Mouse (Mus musculus) midbrain, embryonic 15.5 days (tissue): ENCODE measurements around the gene Mgat5. TPM values are rescaled to one million over a fixed set of nuclear protein-coding genes. Genes with fewer than 3 reads are reported as not detected.

Experiments used
- ATAC-seq: fragments of 200-750 bp; cut with Nextera tagmentation; replicated peaks from 2 replicates; pipeline ENCODE4 v1.8.0; 2017; ENCODE audit warnings: moderate TSS enrichment
- H3K27ac ChIP-seq: fragments of 300-500 bp; sonication (generic); 2 replicates; pipeline ENCODE4 v1.5.1; 2015; ENCODE audit warnings: mild to moderate bottlenecking, inconsistent platforms
- H3K27me3 ChIP-seq: fragments of 300-500 bp; sonication (generic); replicated peaks from 2 replicates; pipeline ENCODE4 v1.6.1; 2015; ENCODE audit warnings: inconsistent platforms
- H3K36me3 ChIP-seq: fragments of 300-500 bp; sonication (generic); replicated peaks from 2 replicates; pipeline ENCODE4 v1.6.1; 2015; ENCODE audit warnings: inconsistent platforms
- H3K4me1 ChIP-seq: fragments of 300-500 bp; sonication (generic); 2 replicates; pipeline ENCODE4 v1.6.1; 2015; ENCODE audit warnings: inconsistent platforms
- H3K4me2 ChIP-seq: fragments of 300-500 bp; sonication (generic); 2 replicates; pipeline ENCODE4 v1.6.1; 2015; ENCODE audit warnings: inconsistent platforms, mild to moderate bottlenecking, moderate library complexity
- H3K4me3 ChIP-seq: fragments of 300-500 bp; sonication (generic); 2 replicates; pipeline ENCODE4 v1.5.1; 2015; ENCODE audit warnings: mild to moderate bottlenecking, inconsistent platforms
- H3K9ac ChIP-seq: fragments of 300-500 bp; sonication (generic); 2 replicates; pipeline ENCODE4 v1.6.1; 2015; ENCODE audit warnings: mild to moderate bottlenecking, inconsistent platforms
- H3K9me3 ChIP-seq: fragments of 300-500 bp; sonication (generic); 2 replicates; pipeline ENCODE4 v1.6.1; 2016; ENCODE audit warnings: inconsistent platforms
- WGBS: fragments of 180-500 bp; shearing (Covaris S2); methylation state at CpG from one replicate; pipeline ENCODE4 v1.1.7; 2015; ENCODE audit warnings: mixed read lengths; 5-methylcytosine and 5-hydroxymethylcytosine counted together
- polyA plus RNA-seq: library from polyadenylated mRNA; unstranded; fragments of >200 nt; fragmentation: Nextera tagmentation; extraction: Ambion mirVana; gene quantifications from 2 replicates; pipeline ENCODE4 v1.2.1, GENCODE M21; 2015

The Mgat5 gene
- polyA plus RNA-seq, 1 experiment from 2014 or later = 17.0 TPM

DNA sequence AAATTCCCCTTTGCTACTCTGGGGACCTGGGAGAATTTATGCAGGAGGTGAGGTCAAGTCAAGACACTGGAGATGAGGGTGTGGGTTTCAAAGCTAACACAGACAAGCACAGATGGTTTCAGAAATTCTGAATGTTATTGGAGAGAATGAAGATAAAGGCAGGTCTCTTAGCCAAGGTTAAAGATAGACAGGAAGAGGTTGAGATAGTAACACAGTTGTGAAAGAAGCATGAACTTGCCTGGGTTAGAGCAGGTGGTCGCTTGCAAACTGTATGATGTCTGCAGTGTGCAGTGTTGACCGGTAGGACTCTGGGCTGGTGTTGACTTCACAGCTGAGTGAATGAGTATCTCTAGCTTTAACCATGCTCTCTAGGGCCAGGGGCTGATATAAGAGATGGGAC lies 97.8 kb downstream of the Mgat5 start:
- H3K4me1 ChIP-seq = no peaks in the 10 kb centered on the region
- H3K36me3 ChIP-seq = no peaks in the 10 kb centered on the region
- H3K27ac ChIP-seq = no peak overlapping the region
- H3K9me3 ChIP-seq = no peaks in the 10 kb centered on the region
- H3K4me2 ChIP-seq = no peak overlapping the region
- H3K27me3 ChIP-seq = no peaks in the 10 kb centered on the region
- H3K9ac ChIP-seq = no peak overlapping the region
- ATAC-seq = no peak
- no peak overlapping the region for H3K4me3 ChIP-seq
- 96% methylated on average over 2 of the region's 2 CpGs for WGBS

DNA sequence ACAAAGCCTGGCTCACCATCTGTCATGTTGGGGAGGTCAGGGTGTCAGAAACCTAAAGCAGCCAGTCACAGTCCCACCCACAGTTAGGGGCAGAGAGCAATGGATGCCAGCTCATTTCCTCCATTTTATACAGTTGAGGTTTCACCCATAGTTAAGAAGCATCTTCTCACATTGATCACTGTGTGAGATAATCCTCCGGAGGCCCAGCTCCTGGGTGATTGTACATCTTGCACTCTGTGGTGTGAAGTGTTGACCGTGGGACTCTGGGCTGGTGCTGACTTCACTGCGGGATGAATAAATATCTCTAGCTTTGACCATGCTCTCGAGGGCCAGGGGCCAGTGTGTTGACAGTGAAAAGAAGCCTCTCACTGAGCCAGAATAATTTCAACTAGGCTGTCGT lies 99.0 kb downstream of the Mgat5 start:
- Histone ChIP-seq H3K27me3 (no peaks in the 10 kb centered on the region), H3K9me3 (no peaks in the 10 kb centered on the region), H3K4me1 (no peaks in the 10 kb centered on the region), H3K36me3 (no peaks in the 10 kb centered on the region), H3K4me2 (no peak overlapping the region), H3K4me3 (no peak overlapping the region), H3K27ac (no peak overlapping the region), H3K9ac (no peak overlapping the region)
- no peak for ATAC-seq
- WGBS = 76% methylated on average over 5 of the region's 5 CpGs

DNA sequence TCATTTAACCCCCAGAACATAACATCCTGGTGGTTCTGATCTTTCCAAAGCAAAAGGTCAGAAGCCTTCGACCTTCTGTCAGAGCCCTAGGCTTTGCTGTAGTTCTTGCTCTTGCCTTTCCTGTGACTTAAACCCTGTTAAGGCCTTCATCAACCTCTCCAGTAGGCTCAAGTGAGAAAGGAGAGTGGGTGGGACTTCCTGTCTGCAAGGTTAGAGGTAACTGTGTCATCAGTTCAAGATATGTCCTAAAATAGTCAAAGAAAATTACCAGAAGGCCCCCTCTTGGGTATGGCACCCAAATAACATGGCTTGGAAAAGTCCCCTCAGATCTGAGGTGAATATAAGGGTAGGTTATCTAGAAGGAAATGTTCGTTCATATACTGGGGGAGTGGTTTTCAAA lies 99.5 kb downstream of the Mgat5 start:
- 88% methylated on average over 2 of the region's 2 CpGs for WGBS
- no peaks in the 10 kb centered on the region for H3K9me3 ChIP-seq
- no peak overlapping the region for H3K27ac ChIP-seq
- H3K36me3 ChIP-seq = no peaks in the 10 kb centered on the region
- H3K4me3 ChIP-seq = no peak overlapping the region
- H3K9ac ChIP-seq = no peak overlapping the region
- no peak for ATAC-seq
- no peaks in the 10 kb centered on the region for H3K4me1 ChIP-seq
- H3K4me2 ChIP-seq = no peak overlapping the region
- no peaks in the 10 kb centered on the region for H3K27me3 ChIP-seq

DNA sequence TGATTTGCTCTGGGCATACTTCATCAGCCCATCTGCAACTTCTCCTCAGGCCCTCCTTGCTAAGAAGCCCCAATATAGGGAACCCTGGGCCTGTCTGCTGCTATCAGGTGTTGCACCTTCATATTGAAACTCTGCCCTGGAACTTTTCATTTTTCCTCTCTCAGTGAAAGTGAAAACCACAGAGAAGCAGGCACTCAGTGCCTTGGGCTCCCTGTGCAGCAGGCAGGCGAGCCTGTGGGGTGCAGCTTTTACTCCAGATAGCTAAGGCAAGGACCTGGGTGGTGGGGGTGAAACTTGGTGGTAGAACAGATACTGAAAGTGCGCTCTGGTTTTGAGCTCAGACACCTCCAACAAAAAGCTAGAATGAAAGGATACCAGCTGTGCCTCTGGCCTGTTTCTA lies 100.8 kb downstream of the Mgat5 start:
- H3K4me3 ChIP-seq = no peak overlapping the region
- no peak overlapping the region for H3K4me2 ChIP-seq
- no peak overlapping the region for H3K9ac ChIP-seq
- 90% methylated on average over 2 of the region's 2 CpGs for WGBS
- no peak overlapping the region for H3K27ac ChIP-seq
- H3K27me3 ChIP-seq = no peaks in the 10 kb centered on the region
- no peaks in the 10 kb centered on the region for H3K4me1 ChIP-seq
- no peaks in the 10 kb centered on the region for H3K9me3 ChIP-seq
- H3K36me3 ChIP-seq = no peaks in the 10 kb centered on the region
- no peak for ATAC-seq

DNA sequence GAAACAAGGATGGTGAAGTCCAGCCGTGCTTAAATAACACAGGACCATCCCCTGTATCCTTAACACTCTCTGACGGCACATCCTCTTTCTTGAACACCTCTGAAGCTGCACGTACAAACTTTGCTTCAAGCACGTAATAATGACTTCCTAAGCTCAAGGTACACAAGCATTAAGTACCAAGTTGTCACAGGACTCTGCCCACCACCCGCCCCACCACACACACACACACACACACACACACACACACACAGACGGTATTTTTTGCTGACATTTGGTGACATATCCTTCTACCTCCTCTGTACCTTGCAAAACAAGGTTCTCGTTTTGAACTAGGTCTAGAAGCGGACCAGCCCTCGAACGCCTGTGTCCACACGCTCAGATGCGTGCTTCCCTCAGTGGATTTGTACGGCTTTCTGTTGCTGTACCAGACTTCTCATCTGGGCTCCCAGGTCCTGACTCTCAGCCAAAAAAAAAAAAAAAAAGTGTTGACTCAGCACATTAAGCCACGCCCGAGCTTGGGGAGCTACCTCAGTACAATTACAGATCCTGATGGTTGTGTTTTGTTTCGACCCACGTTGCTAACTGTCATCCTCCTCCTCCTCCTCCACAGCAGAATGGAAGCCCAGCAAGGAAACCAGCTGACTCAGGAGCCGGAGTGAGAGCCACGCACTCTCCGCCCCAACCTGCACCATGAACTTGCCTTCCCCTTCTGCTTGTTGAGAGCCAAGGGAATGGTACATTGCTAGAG lies 101.4 kb downstream of the Mgat5 start:
- H3K4me1 ChIP-seq = no peaks in the 10 kb centered on the region
- no peak overlapping the region for H3K4me3 ChIP-seq
- H3K27ac ChIP-seq = no peak overlapping the region
- no peaks in the 10 kb centered on the region for H3K9me3 ChIP-seq
- H3K9ac ChIP-seq = no peak overlapping the region
- ATAC-seq = no peak
- WGBS = 91% methylated on average over 20 of the region's 20 CpGs
- no peaks in the 10 kb centered on the region for H3K27me3 ChIP-seq
- no peaks in the 10 kb centered on the region for H3K36me3 ChIP-seq
- no peak overlapping the region for H3K4me2 ChIP-seq

DNA sequence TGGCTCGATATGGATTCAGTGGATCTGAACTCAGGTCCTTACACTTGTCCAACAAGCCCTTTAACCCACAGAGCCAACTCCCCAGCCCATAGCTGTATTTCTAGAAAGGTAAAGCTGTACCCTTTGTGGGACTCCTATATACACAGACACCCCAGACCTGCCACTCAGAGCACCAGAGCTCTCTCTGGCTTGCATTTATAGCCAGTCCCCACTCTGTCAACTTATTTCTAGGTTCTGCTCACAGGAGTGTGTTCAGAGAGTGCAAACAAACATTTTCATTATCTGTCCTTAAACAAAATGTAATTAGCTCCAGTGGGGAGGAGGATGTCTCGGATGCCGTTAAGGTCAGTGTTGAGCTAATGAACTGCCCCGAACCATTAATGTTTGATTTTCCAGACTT lies 102.5 kb downstream of the Mgat5 start:
- Histone ChIP-seq H3K4me3 (no peak overlapping the region), H3K9ac (no peak overlapping the region), H3K27me3 (no peaks in the 10 kb centered on the region), H3K9me3 (no peaks in the 10 kb centered on the region), H3K27ac (no peak overlapping the region), H3K4me2 (no peak overlapping the region), H3K4me1 (no peaks in the 10 kb centered on the region), H3K36me3 (no peaks in the 10 kb centered on the region)
- WGBS = 85% methylated on average over 4 of the region's 4 CpGs
- ATAC-seq = no peak

DNA sequence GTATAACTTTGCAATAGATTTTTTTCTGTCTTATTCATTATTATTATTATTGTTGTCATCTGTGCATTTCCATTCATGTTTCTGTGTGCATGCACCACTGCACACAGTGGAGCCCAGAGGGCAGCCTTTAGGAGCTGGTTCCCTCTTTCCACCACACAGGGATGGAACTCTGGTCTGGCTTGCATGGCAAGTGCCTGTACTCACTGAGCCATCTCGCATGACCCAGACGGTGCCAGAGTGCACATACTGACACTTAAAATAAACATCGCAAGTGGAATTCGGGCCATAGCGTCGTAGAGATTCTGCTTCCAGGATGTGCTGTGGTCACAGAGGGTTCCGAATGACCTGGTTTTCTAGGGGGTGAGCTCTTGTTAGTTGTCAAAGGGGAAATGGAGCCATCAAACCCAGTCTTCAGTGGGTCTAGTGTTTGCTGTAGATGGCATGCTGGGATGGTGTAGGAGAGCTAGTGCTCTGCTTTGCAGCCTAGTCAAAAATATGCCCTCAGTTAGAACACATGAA lies 103.5 kb downstream of the Mgat5 start:
- ATAC-seq = no peak
- Histone ChIP-seq H3K4me1 (no peaks in the 10 kb centered on the region; the same call in 1 of the 2 replicates), H3K9ac (no peak overlapping the region), H3K4me3 (no peak overlapping the region), H3K9me3 (no peaks in the 10 kb centered on the region), H3K4me2 (no peak overlapping the region), H3K27me3 (no peaks in the 10 kb centered on the region), H3K27ac (no peak overlapping the region), H3K36me3 (no peaks in the 10 kb centered on the region)
- 84% methylated on average over 7 of the region's 7 CpGs for WGBS

DNA sequence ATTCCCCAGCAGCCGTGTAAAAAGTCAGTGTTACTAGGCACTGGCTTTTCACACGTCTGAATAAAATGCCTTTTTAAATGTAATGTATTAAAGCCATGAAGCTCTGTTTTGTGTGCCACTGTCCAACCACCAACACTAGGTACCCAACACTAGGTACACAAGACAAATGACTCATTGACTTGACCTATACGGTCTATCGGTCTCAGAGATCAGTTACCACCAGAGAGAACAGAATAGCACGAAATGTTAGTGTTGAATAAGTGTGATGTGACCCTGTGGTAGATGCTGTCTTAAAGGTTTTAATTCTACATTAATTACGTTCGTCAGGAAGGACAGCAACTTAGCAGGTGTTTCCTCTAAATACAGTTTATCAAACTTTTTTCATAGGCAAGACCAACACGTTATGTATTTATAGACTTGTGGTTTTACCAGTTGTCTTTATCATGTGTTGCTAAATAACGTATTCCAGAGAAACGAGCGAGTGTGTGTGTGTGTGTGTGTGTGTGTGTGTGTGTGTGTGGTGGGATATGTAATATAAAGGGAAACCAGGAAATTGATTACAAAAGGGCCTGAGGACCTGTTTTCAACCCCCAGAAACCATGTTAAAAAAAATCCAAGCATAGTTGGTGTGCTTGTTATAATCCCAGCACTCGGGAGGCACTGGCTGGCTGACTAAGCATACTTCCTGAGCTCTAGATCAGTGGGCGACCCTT lies 104.3 kb downstream of the Mgat5 start:
- H3K4me2 ChIP-seq = no peak overlapping the region
- H3K27ac ChIP-seq = no peak overlapping the region
- peaks cover 8% of the 10 kb centered on the region for H3K4me1 ChIP-seq
- WGBS = 96% methylated on average over 13 of the region's 13 CpGs
- no peaks in the 10 kb centered on the region for H3K36me3 ChIP-seq
- no peaks in the 10 kb centered on the region for H3K27me3 ChIP-seq
- H3K4me3 ChIP-seq = no peak overlapping the region
- H3K9ac ChIP-seq = no peak overlapping the region
- H3K9me3 ChIP-seq = no peaks in the 10 kb centered on the region
- no peak for ATAC-seq

DNA sequence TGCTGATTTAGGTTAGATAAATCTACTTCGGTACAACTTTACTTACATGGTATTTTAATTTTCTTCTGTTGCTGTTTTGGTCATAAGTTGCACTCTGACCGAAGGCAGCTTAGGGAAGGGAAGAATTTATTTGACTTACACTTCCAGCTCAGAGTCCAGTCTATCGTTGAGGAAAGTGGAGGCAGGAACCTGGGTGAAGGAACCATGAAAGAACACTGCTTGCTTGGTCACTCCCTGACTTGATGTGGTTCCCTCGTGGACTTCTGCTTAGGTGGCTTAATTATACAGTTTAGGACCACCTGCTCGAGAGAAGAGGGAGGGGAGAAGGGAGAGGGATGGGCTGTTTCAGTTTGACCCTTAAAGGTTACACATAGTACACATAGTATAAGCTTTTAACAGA lies 105.2 kb downstream of the Mgat5 start:
- Histone ChIP-seq H3K27ac (no peak overlapping the region), H3K4me1 (peaks cover 9% of the 10 kb centered on the region), H3K36me3 (no peaks in the 10 kb centered on the region), H3K4me3 (no peak overlapping the region), H3K27me3 (no peaks in the 10 kb centered on the region), H3K9me3 (no peaks in the 10 kb centered on the region), H3K4me2 (no peak overlapping the region), H3K9ac (no peak overlapping the region)
- 84% methylated on average over 5 of the region's 5 CpGs for WGBS
- ATAC-seq = no peak

DNA sequence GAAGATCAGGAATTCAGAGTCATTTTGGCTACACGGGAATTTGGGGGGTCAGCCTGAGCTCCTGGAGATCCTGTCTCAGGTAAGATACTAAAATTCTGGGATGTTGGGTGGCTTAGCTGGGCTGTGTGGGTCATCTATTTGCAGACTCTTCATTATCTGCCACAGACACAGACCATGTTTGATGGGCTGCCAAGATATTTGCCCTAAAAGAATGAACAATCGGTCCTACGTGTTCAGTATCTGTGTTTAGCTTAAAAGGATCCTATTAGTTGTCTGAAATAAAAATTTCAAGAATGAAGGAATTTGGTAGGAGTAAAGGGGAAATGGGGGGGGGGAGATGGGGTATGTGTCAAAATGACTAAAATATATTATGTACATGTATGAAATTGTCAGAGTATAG lies 105.9 kb downstream of the Mgat5 start:
- ATAC-seq = no peak
- H3K4me2 ChIP-seq = no peak overlapping the region
- H3K36me3 ChIP-seq = no peaks in the 10 kb centered on the region
- no peak overlapping the region for H3K9ac ChIP-seq
- H3K4me3 ChIP-seq = no peak overlapping the region
- H3K9me3 ChIP-seq = no peaks in the 10 kb centered on the region
- 87% methylated on average over 3 of the region's 3 CpGs for WGBS
- no peaks in the 10 kb centered on the region for H3K27me3 ChIP-seq
- peaks cover 9% of the 10 kb centered on the region for H3K4me1 ChIP-seq
- H3K27ac ChIP-seq = no peak overlapping the region

DNA sequence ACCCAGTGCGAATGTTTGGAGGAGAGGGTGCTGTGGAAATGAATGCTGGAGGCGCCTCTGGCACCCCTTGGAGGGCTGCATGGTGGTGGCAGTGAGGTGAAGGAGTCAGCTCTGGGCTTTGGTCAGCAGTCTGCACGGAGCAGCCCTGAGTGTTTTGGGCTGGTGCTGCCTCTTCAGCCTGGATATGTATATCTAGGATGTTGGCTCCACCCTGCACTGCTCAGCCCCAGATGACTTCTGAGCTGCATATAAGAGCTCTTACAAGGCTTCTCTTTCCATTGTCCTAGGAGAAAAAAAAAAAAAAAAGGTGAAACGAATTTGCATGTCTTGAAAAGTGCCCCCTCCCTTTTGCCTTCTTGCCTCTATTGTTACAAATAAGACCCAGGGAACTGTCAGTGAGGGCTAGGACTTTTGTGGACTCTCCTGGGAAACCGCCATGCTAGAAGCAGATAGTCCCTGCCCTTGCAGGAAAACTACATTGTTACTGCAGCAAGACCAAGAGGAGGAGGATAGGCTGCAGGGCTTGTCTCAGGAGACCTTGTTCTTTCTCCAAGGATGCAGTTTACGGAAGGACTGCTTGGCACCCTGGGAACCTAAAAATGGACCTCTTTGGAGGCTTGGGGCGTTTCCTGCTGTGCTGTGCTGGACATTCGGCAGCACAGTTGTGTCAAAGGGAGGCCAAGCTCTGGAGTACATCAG lies 109.0 kb downstream of the Mgat5 start:
- H3K27me3 ChIP-seq = no peaks in the 10 kb centered on the region
- peaks cover 12% of the 10 kb centered on the region for H3K4me1 ChIP-seq
- no peaks in the 10 kb centered on the region for H3K36me3 ChIP-seq
- ATAC-seq = no peak
- H3K4me2 ChIP-seq = no peak overlapping the region
- H3K4me3 ChIP-seq = no peak overlapping the region
- no peak overlapping the region for H3K27ac ChIP-seq
- no peaks in the 10 kb centered on the region for H3K9me3 ChIP-seq
- no peak overlapping the region for H3K9ac ChIP-seq
- 39% methylated on average over 8 of the region's 8 CpGs for WGBS

DNA sequence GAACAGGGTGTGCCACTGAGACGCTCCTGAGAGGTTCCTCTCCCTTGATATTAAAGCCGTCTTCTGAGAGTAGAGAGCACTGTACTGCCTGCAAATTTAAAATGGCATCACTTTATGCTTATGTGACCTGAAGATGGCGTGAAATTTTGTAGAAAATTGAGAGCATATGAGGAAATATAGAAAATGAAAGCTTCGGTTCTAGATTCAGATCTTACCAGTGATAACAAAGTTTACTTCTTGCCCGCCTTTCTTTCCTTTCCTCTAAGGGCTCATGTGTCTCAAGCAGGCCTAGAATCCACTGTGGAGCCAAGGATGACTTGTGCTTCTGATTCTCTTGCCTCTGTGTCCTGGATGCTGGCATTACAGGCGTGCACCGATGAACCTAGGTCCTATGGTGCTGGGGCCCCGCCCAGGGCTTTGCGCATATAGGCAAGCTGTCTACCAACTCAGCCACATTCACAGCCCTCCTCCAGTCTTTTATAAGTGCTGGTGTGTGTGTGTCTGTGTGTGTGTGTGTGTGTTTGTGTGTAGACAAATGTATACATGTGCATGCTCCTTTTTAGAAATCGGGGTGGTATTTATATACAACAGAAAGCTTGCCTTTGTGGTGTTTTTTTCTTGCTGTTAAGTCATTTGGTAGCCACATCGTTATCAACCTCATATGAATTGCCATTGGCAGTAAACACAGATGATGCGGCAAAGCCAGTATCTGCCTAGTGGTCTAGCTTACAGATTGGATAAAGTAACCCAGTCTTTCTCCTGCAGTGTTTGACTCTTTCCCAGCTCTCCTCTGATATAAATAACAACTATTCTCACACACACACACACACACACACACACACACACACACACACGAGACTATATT lies 111.2 kb downstream of the Mgat5 start:
- no peak overlapping the region for H3K9ac ChIP-seq
- ATAC-seq = no peak
- H3K4me3 ChIP-seq = no peak overlapping the region
- 87% methylated on average over 13 of the region's 13 CpGs for WGBS
- no peaks in the 10 kb centered on the region; the same call in 1 of the 2 replicates for H3K36me3 ChIP-seq
- H3K4me1 ChIP-seq = peaks cover 12% of the 10 kb centered on the region
- no peaks in the 10 kb centered on the region for H3K9me3 ChIP-seq
- H3K27me3 ChIP-seq = no peaks in the 10 kb centered on the region
- no peak overlapping the region for H3K27ac ChIP-seq
- no peak overlapping the region for H3K4me2 ChIP-seq
